Mouse (Mus musculus): ENCODE results near the gene Parpbp.

Gene Parpbp

GRCm38 (mm10) chr10:88146707-88147477, at the start of gene Parpbp, which contains the start of gene Nup37:
Gene Parpbp (minus strand): TSS chr10:88146941.
Gene Nup37 (plus strand): TSS chr10:88146992.
- DNase-seq, result peak; percentile 88

- no peak for DNase-seq
These were observed 20.8 kb upstream of the Parpbp start for GRCm38 (mm10) chr10:88167438-88168077.

- peak; percentile 5 for DNase-seq
These were observed 19.4 kb upstream of the Parpbp start for GRCm38 (mm10) chr10:88166158-88166557.

- DNase-seq, result no peak
These were observed 15.9 kb upstream of the Parpbp start for GRCm38 (mm10) chr10:88162676-88163075.

DNA sequence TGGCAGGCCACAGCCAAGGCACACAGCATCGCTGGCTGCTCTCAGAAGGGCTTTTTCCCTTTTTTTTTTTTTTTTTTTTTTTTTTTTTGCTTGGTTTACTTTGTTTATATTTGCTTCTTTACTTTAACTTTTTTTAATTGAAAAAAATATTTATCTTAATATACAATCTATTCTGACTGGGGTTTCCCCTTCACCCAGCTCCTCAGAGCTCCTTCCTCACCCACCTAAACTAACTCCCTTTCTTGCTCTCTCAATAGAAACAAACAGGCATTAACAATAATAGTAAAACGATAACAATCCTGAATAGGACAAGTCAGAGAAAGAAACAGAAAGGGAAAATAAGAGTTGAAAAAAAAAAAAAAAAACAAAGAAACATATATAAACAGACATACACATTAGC, 15.4 kb upstream of the Parpbp start:
- no peak for DNase-seq

GRCm38 (mm10) chr10:88151658-88152057, 4.9 kb upstream of the Parpbp start:
- DNase-seq, result no peak

DNA sequence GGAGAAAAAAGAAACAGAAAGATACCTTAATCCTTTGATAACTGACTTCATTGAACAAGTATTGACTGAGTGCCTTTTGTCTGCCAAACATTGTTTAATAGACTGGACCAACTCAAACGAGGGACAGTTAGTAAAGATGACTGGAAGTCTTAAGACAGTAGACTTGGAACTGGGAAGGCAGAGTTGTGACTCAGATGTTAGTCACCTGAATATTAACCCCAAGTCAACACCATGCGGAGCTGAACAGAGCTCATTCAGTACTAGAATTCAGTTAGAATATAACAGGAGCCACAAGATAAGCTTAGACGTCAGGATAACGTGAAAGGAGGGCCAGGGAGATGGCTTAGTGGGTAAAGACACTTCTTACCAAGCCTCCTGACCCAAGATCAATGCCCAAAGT, 3.6 kb upstream of the Parpbp start:
- DNase-seq, result no peak

GRCm38 (mm10) chr10:88146187-88146586, 554 bp downstream of the Parpbp start:
- DNase-seq, result no peak

GRCm38 (mm10) chr10:88135630-88136029, 11.1 kb downstream of the Parpbp start:
- no peak for DNase-seq

- no peak for DNase-seq
These were observed 27.0 kb downstream of the Parpbp start for GRCm38 (mm10) chr10:88119721-88120120.

GRCm38 (mm10) chr10:88113290-88113689, 33.5 kb downstream of the Parpbp start:
- no peak for DNase-seq

DNA sequence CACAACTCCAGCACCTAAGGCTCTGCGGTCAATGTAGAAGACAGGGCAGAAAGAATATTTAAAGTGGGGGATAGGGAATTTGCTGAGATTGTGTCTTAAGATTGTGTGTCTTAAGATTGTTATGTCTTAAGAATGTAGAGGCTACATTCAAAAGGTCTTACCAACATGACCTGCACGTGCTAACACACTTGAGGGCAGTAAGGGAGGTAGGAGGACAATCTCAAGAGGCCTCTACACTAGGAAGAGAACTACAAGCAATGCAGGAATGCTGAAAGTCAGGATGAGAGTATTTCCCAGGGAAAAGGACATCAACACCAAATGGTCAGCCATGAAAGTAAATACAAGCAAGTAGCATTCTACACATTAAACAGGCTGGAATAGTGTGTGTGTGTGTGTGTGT, 40.6 kb downstream of the Parpbp start:
- no peak for DNase-seq

DNA sequence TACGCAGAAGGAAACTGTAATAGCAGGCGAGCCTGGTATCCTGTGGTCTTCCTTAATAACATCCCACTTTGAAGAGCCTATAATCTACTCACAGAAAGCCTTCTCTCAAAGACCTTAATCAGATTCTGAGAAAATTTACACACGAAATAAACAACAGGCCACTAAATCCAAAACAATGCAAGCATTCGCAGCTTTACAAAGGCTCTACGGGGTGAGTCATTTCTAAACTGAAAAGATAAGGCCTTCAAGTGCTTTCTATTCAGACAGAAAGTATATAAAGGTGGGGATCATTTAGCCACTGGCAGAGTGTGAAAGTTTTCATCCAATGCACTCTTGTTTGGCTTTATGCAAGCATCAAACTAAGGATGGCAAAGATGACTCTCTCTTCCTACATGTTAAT, 56.0 kb downstream of the Parpbp start, which contains the start of gene Pmch:
Pmch (plus strand) TSS at position 301 of the 400 bp plus-strand sequence.
- no peak for DNase-seq

DNA sequence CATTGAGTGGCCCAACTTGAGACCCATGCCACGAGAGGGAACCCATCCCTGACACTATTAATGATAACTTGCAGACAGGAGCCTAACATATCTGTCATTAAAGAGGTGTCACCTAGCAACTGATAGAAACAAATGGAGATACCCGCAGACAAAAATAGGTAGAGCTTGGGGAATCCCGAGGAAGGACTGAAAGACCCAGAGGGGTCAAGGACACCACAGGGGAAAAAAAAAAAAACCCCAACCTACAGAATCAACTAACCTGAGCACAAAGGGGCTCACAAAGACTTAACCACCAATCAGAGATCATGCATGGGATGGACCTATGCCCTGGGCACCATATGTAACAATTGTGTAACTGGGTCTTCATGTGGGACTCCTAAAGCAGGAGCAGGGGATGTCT, 79.4 kb downstream of the Parpbp start:
- DNase-seq, result no peak

- DNase-seq, result no peak
These were observed 81.9 kb downstream of the Parpbp start for GRCm38 (mm10) chr10:88064872-88065271.

DNA sequence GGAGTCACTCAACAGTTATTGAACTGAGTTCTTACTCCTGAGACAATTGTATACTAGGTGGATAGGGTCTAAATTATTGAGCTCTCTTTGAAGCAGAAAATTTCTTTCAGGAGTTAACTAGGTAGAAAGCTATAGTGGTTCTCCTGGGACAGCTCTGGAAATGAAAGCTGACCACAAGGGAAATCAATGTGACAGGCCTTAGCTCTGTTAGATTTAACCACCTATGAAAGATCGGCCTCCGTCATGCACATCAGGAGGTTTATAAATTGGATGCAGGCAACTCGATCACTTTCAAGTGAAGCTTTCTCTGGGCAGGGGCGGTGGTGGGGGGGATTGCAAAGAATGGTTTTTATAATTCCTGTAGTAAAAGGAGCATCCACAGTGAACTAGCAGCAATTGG, 83.3 kb downstream of the Parpbp start:
- DNase-seq, result no peak

DNA sequence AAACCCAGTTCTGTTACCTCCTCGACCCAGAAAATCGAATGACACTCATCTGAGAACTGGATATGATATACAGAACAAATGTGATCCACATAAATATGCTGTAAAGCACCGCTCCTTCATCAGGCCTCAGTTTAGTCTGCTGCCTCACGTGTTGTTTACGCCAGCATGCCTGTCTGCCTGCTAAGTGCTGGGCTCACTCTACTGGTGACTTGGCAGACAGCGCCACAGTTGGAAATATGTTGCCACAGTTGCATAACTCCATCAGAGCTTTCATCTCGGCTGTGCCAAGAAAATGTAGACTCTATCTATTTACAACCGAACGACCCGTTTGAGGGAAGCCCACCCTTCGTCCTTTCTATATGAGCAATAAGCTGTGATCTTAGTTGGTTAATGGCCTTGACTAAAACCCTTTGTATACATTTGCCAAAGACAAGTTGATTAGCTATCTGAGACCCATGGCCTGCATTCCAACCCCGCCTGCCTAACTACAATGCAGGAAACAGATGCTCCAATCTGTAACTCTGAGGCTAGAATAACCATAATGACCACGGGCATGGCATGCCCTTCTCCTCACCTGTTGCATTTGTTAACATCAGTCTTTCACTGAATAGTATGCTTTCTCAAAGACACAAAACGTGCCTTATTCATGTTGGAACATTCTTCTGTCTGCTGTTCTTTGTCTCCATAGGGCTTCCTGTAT, 89.6 kb downstream of the Parpbp start:
- no peak for DNase-seq

- no peak for DNase-seq
These were observed 92.3 kb downstream of the Parpbp start for GRCm38 (mm10) chr10:88054233-88054985.

- no peak for DNase-seq
These were observed 100.5 kb downstream of the Parpbp start for GRCm38 (mm10) chr10:88046098-88046771.

GRCm38 (mm10) chr10:88044297-88044696, 102.4 kb downstream of the Parpbp start:
- DNase-seq, result no peak
